In genomic region chr2:72234943-72235342, GRCm38 (mm10) we compare ENCODE assay signal across 9 mouse cellular contexts. TPM values are rescaled to one million over a fixed set of nuclear protein-coding genes. Genes with fewer than 3 reads are reported as not detected.
DNase-seq lines count a peak whose midpoint lies in the region; ATAC-seq and TF ChIP-seq lines count a peak whose summit lies in the region.
"Had no signal": no experiment of that assay in that cellular context is flagged by ENCODE, and none has a peak within 500 bp of the region (broad histone marks: within the 10 kb centered on the region; RNA-seq: fewer than 3 reads in every experiment).

No protein-coding gene starts in this region.

- no peak for TF ChIP-seq EP300 in liver, postnatal 0 days (IDR thresholded peaks at IDR 0.05; ENCODE audit: low read depth)

- H3K9me3 ChIP-seq in liver, postnatal 0 days (ENCODE audit: low read length): no peaks in the 10 kb centered on the region
- H3K9me3 ChIP-seq: neural tube, embryonic 12.5 days had no signal

- no peak overlapping the region for H3K27ac ChIP-seq in liver, postnatal 0 days (ENCODE audit: low read depth)
- H3K27ac ChIP-seq in olfactory bulb, adult 2 months (ENCODE audit: insufficient read depth, low read depth, low read length): peak overlapping the region; percentile 77; the same call in 1 of the 2 replicates
- H3K27ac ChIP-seq: neural tube, embryonic 12.5 days had no signal

- ATAC-seq in common myeloid progenitor, adult 5-6 weeks (replicated peaks; ENCODE audit: low read depth, poor library complexity, severe bottlenecking): peak; percentile 79; the same call in 1 of the 2 replicates
- peak; percentile 21; the same call in 1 of the 2 replicates for ATAC-seq in liver, postnatal 0 days

- no peak overlapping the region for H3K4me2 ChIP-seq in liver, postnatal 0 days (ENCODE audit: low read depth, low read length)
- H3K4me2 ChIP-seq: neural tube, embryonic 12.5 days had no signal

- no peaks in the 10 kb centered on the region for H3K4me1 ChIP-seq in liver, postnatal 0 days (ENCODE audit: insufficient read depth)
- H3K4me1 ChIP-seq in olfactory bulb, adult 2 months (ENCODE audit: control insufficient read depth, insufficient read depth, low read length): peaks cover 20% of the 10 kb centered on the region
- H3K4me1 ChIP-seq: neural tube, embryonic 12.5 days had no signal

- TF ChIP-seq POLR2A in olfactory bulb, adult 2 months (IDR thresholded peaks at IDR 0.05; ENCODE audit: insufficient read depth, low read depth, low read length): no peak

- H3K36me3 ChIP-seq in liver, postnatal 0 days (replicated peaks; ENCODE audit: insufficient read depth, low read length): 0 out of 2 replicates have a peak, but pooled peaks cover 16% of the 10 kb centered on the region
- H3K36me3 ChIP-seq: neural tube, embryonic 12.5 days had no signal

- DNase-seq in CD4-positive, CD25-positive, alpha-beta regulatory T cell, adult 2 months (ENCODE audit: low read depth, low spot score): peak; percentile 74
- peak; percentile 78 for DNase-seq in ZHBTc4 (ENCODE audit: low read depth, low spot score)
- DNase-seq in gastrocnemius, adult 8-10 months (ENCODE audit: low spot score in 2 of 2): peak; percentile 62 to 67
- peak; percentile 72 to 80 for DNase-seq in kidney, postnatal 25 days
- DNase-seq in liver, postnatal 0 days: peak; percentile 53
- peak; percentile 76 for DNase-seq in thymus, postnatal 14 days

- H3K27me3 ChIP-seq in liver, postnatal 0 days (ENCODE audit: insufficient read depth, low read length): no peaks in the 10 kb centered on the region

- H3K4me3 ChIP-seq in liver, postnatal 0 days (ENCODE audit: low read depth, low read length): no peak overlapping the region
- H3K4me3 ChIP-seq in olfactory bulb, adult 2 months (ENCODE audit: insufficient read depth, low read depth, low read length): no peak overlapping the region
- H3K4me3 ChIP-seq: neural tube, embryonic 12.5 days had no signal

- TF ChIP-seq CTCF in liver, postnatal 0 days (IDR thresholded peaks at IDR 0.05; ENCODE audit: low read depth): peak; percentile 93
- no peak for TF ChIP-seq CTCF in olfactory bulb, adult 2 months (IDR thresholded peaks at IDR 0.05; ENCODE audit: insufficient read depth, low read depth, low read length)

- H3K9ac ChIP-seq in liver, postnatal 0 days (replicated peaks): no peak overlapping the region
- H3K9ac ChIP-seq: neural tube, embryonic 12.5 days had no signal

- WGBS in liver, postnatal 0 days (ENCODE audit: insufficient replicate concordance): 6% methylated on average over 3 of the region's 3 CpGs
- 1% methylated on average over 3 of the region's 3 CpGs for WGBS in olfactory bulb, adult 2 months

RNA-seq across cellular contexts. Expression of gene Map3k20, which starts 50.5 kb away (rescaled TPM):
- total RNA-seq in common myeloid progenitor, adult 5-6 weeks (2017): 49.6 and 66.9 TPM in 2 replicates
- 100 to 1,000 TPM; 348 to 422 (median 393) TPM for total RNA-seq in gastrocnemius, adult 8-10 months (2022)
- polyA plus RNA-seq in liver, postnatal 0 days (2015; fragmentation: Nextera tagmentation; extraction: Ambion mirVana): 4.0 and 4.8 TPM in 2 replicates
- polyA plus RNA-seq in olfactory bulb, adult 2 months (2012; ENCODE audit: insufficient read depth, insufficient read length, low replicate concordance, missing spikeins): 45.5 TPM in 1 of 2 replicates, not detected in the other
